In the genomic region with DNA sequence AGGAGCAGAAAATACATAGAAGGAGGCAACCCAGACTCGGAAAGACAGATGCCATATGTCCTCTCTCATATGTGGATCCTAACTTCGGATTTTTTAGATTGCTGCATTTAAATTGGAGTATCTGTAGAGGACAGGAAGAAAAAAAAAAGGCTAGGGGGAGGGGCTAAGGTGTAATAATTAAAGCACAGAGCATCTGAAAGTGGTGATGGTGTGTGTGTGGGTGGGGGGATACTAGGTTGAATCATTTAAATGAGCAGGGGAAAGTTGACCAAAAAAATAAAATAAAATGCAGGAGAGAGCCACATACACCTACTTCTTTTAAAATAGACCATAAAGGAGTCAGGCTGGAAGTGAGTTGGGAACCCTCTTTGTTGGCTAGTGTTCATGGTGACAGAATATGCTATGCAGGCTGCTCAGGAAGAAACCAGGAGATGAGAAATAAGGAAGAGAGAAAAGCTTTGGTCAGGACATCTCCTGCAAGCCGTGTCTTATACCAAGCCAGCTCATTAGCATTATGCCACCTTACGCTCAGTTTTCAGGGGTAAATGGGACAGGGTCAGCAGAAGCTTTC, we compare ENCODE assay signal across 18 mouse cellular contexts.
"Had no signal": no experiment of that assay in that cellular context is flagged by ENCODE, and none has a peak within 500 bp of the region (broad histone marks: within the 10 kb centered on the region; RNA-seq: fewer than 3 reads in every experiment).

No protein-coding gene starts in this region.

- DNase-seq: lung, adult 18-20 months; lung, embryonic 14.5 days; lung, postnatal 10 days; lung, postnatal 4 days; midbrain, embryonic 14.5 days; retina, postnatal 1 day; right cerebral cortex, postnatal 14 days; right cerebral cortex, postnatal 4 days; spleen, adult 18-20 months; thymus, adult 2 months; thymus, postnatal 25 days; thymus, postnatal 4 days had no signal

- H3K27ac ChIP-seq: midbrain, embryonic 10.5 days; midbrain, embryonic 12.5 days; neural tube, embryonic 13.5 days; neural tube, embryonic 15.5 days had no signal

- ATAC-seq: midbrain, embryonic 16.5 days had no signal

- H3K4me3 ChIP-seq: midbrain, embryonic 10.5 days; midbrain, embryonic 12.5 days; myocyte; neural tube, embryonic 13.5 days; neural tube, embryonic 15.5 days had no signal
